Mouse (Mus musculus) fat pad, adult 2 months (tissue): Measurements from ENCODE around the gene Gch1.

Source experiments
- DNase-seq: peaks from one replicate; pipeline ENCODE4 v3.0.0-alpha.2; 2011; ENCODE audit warnings: low read depth, low spot score; ENCODE audit errors: extremely low read depth

The Gch1 gene

GRCm38 (mm10) chr14:47208564-47209493 is 19.6 kb upstream of the Gch1 start:
- no peak for DNase-seq

GRCm38 (mm10) chr14:47206601-47207000 is 17.4 kb upstream of the Gch1 start:
- no peak for DNase-seq

- no peak for DNase-seq
Observed at GRCm38 (mm10) chr14:47205270-47205972, 16.2 kb upstream of the Gch1 start.

- no peak for DNase-seq
Observed at GRCm38 (mm10) chr14:47197340-47197739, 8.1 kb upstream of the Gch1 start.

- peak; percentile 52 for DNase-seq
Observed at GRCm38 (mm10) chr14:47196711-47197110, 7.5 kb upstream of the Gch1 start.

- no peak for DNase-seq
Observed at GRCm38 (mm10) chr14:47194096-47194495, 4.9 kb upstream of the Gch1 start.

GRCm38 (mm10) chr14:47193506-47193905 is 4.3 kb upstream of the Gch1 start:
- no peak for DNase-seq

- DNase-seq: no peak
Observed at GRCm38 (mm10) chr14:47191861-47192260, 2.6 kb upstream of the Gch1 start.

- no peak for DNase-seq
Observed at GRCm38 (mm10) chr14:47190626-47191025, 1.4 kb upstream of the Gch1 start.

GRCm38 (mm10) chr14:47189635-47189955 is 382 bp upstream of the Gch1 start:
- no peak for DNase-seq

GRCm38 (mm10) chr14:47188475-47188847 is 752 bp downstream of the Gch1 start:
- no peak for DNase-seq

GRCm38 (mm10) chr14:47187666-47188360 is 1.4 kb downstream of the Gch1 start:
- DNase-seq: no peak

GRCm38 (mm10) chr14:47187261-47187660 is 2.0 kb downstream of the Gch1 start:
- DNase-seq: no peak

- no peak for DNase-seq
Observed at GRCm38 (mm10) chr14:47186561-47186960, 2.7 kb downstream of the Gch1 start.

GRCm38 (mm10) chr14:47181497-47182290 is 7.5 kb downstream of the Gch1 start:
- no peak for DNase-seq

GRCm38 (mm10) chr14:47178851-47179250 is 10.4 kb downstream of the Gch1 start:
- no peak for DNase-seq

- DNase-seq: no peak
Observed at GRCm38 (mm10) chr14:47177846-47178414, 11.3 kb downstream of the Gch1 start.

- no peak for DNase-seq
Observed at GRCm38 (mm10) chr14:47176226-47176625, 13.0 kb downstream of the Gch1 start.

- DNase-seq: no peak
Observed at GRCm38 (mm10) chr14:47175136-47175535, 14.1 kb downstream of the Gch1 start.

GRCm38 (mm10) chr14:47172073-47172472 is 17.1 kb downstream of the Gch1 start:
- no peak for DNase-seq
